Mouse (Mus musculus): ENCODE measurements around the gene Cks1brt.
"Not testable (repeated sequence)": the region's sequence is repeated elsewhere in the genome, so short reads cannot be mapped to it uniquely, and the experiment has no call there.

Gene Cks1brt

DNA sequence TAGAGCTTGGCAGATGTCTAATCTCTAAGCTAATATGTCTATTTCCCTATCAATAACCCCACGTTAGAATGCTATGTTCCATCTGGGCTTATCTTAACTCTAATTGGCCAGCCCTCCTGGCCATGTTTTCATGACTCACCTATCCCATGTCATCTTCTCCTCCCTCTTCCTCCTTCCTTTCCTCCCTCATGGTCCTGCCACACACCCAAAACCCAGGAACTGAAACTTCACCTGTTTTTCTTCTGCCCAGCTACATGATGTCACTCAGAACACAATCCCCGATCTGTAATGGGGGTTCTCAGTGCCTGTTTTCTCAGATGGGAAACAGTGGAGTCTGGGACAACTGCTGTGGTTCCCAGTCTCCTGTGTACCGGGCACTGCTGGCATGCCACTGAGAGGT, at the start of gene Cks1brt:
Gene Cks1brt, plus strand, starts transcription at position 301 of the 400 bp plus-strand sequence.
- DNase-seq (ENCODE audit: low read depth, low spot score) = no peak

DNA sequence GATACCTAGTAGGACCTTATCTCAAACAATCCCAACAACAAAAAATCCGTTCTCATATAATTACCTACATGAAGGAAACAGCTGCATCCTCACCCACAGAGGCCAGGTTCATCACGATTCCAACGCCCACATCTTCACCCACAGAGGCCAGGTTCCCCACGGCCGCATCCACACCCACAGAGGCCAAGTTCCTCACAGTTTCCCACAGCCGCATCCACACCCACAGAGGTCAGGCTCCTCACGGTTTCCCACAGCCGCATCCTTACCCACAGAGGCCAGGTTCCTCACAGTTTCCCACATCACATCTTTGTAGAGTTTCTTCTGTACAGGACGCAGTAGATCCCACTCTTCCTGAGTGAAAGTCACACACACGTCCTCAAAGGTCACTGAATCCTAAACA, 38.5 kb upstream of the Cks1brt start:
- DNase-seq (ENCODE audit: low read depth, low spot score) = no peak

DNA sequence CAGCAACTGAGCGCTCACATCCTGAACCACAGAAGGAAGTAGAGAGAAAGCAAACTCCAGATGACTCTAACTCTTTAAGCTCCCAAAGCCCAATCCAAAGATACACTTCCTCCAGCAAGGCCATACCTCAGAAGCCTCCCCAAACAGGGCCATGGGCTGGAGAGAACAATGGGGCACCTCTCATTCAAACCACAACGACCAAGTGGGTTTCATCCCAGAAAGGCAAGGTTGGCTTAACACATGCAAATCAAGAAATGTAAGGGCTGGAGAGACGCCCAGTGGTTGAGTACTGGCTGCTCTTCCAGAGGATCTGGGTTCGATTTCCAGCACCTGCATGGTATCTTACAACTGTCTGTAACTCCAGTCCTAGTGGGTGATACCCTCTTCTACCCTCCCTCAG, 36.2 kb upstream of the Cks1brt start:
- DNase-seq (ENCODE audit: low read depth, low spot score) = no peak

DNA sequence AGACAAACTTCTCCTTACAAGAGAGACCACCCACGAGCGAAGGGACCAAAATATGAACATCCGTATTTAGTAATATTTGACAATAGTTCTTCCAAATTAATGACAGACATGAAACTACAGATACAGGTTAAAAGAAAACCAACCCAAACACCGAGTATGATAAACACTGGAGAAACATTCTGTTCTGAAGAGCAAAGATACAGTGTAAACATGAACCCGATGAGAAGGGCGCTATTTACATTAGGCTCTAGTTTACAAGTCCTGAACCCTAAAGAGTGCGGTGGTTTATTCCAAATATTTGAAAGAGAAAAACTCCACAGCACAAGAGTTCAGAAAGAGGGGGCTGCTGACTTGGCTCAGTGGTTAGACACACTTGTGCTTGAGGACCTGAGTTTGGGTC, 34.7 kb upstream of the Cks1brt start:
- DNase-seq (ENCODE audit: low read depth, low spot score) = no peak

DNA sequence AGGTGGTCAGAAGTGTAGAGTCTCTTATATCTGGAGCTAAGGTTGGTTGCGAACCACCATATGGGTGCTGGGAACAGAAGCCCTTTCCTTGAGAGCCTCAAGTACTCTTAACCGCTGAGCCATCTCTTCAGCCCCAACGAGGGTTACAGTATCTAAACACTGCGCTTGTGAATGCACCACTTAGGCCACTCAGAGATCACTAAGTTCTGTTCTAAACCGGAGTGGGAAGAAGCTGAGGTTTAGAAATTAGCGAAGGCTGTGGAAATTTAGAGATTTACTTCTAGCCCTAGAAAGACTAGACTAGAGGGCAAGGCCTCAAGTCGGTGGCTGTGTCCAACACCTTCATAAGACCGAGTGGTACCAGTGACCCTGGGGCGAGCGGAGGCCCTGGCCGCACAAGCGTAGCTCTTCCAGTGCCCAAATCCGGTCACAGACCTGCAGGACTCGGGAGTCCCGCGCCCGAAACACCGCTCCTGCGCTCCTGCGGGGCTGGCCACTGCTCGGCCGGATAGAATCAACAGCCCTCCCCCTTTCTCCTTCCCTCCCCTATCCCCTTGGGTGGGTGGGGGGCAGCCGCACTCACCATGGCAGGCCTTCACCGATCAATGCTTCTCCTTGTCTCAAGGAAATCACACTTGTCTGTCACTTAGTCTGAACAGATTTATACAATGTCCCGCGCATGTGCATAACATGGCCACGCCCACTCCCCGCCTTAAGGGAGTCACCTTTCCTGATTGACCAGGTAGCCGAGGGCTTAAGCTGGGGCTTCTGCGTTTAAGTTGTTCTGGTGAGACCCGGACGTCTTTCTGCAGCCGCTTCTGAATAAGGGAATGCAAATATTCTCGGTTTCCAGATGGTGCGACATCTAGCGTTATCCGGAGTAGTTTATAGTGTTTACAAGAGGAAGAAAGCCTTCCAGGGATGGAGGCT, 32.4 kb upstream of the Cks1brt start:
- peak; percentile 77 for DNase-seq (ENCODE audit: low read depth, low spot score)

DNA sequence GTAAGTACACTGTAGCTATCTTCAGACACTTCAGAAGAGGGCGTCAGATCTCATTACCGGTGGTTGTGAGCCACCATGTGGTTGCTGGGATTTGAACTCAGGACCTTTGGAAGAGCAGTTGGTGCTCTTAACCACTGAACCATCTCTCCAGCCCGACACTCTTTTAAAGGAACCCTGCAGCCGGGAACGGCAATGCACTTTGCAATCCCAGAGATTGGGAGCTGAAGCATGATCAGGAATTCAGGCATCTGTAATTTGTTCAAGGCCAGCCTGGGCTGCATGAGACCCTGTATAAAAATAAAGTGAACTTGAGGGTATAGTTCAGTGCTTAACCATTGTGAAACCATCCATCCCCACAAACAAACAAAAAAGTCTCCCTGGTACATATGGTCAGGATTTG, 31.5 kb upstream of the Cks1brt start:
- DNase-seq (ENCODE audit: low read depth, low spot score) = not testable (repeated sequence)

DNA sequence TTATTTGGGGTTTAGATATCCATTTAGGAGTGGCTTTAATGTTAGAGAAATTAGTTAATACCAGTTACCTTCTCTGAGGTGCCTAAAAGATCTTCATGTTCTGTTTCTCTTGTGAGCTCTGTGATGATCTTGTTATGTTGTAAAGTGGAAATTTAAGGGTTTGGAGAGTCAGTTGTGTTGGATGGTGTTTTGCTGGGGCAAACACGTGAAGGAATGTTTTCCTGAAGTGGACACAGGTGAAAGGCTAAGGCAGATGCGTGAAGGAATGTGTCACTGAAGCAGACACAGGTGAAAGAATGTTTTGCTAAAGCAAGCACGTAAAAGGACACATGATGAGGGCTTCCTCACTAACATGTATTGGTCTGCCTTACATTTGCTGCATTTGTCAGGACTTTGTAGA, 28.7 kb upstream of the Cks1brt start, which contains the start of gene Zfp791:
Gene Zfp791, minus strand, starts transcription at position 101 of the 400 bp plus-strand sequence.
- no peak for DNase-seq (ENCODE audit: low read depth, low spot score)

DNA sequence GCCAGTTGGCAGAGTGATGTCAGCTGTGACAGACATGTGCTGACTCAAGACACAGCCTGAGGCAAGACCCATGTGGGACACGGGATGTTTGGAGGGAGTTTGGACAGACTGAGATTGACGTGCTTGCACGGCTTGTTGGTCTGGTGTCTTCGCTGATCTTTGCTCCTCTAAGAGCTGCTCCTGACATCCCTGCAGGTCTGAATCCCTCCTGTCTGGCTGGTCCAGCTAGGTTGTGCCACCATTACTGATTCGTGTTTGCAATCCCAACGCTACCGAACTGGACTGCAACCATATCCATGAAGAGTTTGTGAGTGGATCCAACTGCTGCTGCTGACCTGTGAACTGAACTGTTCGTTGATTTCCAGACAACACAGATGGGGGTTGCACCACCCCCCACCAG, 28.0 kb upstream of the Cks1brt start:
- DNase-seq (ENCODE audit: low read depth, low spot score) = no peak

DNA sequence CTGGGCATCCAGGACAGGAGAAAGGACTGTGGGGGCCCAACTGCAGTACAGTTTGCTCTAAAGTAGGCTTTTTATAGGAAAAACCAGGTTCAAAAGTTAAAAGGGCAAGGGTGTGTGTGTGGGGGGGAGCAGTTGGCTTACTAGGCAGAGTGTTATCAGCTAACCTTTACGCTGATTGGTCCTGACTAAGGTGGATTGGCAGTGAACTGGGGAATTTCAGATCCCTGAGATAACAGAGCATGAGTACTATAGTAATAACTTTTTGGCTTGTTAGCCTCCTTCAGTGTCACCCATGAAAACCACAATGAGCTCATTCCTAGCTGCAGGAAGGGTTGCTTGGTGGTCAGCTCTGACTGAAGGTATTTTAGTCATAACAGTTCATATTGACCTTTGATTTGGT, 19.4 kb upstream of the Cks1brt start:
- no peak for DNase-seq (ENCODE audit: low read depth, low spot score)

DNA sequence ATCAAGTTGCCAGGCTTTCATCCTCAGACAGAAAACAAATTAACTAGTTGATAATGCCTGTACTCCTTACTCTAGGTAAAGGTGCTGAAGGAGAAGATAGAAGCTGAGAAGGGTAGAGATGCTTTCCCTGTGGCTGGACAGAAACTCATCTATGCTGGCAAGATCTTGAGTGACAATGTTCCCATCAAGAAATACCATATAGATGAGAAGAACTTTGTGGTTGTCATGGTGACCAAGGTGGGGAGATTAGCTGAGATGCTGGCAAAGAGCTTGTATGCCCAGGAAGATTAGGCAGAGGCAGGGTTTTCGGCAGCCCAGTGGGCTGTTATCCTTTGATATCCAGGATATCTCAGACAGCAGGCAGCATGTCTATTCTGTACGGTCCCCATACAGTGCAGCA, 16.0 kb upstream of the Cks1brt start:
- DNase-seq (ENCODE audit: low read depth, low spot score) = not testable (repeated sequence)

DNA sequence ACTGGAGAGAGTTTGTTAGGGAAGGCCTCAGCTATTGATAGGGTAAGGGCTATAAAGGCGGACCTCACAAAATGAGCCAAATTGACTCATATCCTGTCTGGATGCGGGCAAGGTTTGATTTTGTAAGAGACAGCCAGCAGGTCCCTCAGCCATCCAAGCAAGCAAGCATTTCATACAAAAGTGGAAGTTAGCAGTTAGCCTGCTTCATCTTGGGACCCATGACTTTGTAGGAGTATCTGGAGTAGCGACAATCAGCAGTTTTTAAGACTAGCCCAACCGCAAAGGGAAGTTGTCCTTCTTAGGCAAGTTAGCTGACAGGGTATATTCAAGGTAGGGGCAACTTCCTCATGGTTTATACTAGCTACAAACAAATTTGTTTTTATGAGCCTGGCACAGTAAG, 9.2 kb upstream of the Cks1brt start:
- DNase-seq (ENCODE audit: low read depth, low spot score) = no peak

DNA sequence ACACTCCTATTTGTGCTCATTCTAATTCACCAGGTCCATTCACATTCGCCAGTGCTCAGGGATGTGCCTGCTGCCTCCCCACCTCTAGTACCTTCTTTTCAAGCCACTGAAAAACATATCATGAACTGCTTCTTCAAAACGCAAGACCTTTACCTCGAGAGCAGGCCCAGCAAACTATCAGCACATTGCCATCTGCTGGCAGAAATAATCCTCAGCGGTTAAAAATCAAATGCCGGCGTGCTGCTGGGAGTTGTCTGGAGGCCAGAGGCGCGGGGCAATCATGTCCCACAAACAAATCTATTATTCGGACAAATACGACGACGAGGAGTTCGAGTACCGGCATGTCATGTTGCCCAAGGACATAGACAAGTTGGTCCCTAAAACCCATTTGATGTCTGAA, 19.6 kb downstream of the Cks1brt start:
- peak; percentile 57 for DNase-seq (ENCODE audit: low read depth, low spot score)

DNA sequence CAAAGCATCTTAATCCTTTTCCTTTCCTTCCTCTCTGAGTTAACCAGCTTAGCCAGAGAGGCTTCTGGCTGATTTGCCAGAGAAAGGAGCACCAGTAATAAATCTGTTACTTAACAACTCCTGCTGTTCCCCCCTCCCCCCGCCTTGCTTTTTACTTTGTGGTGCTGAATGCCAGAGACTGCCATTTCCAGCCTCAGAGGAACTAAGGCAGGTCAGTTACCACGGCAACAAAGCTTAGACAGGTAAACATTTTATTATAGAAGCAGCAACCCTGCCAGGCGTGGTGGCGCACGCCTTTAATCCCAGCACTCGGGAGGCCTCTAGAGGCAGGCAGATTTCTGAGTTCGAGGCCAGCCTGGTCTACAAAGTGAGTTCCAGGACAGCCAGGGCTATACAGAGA, 24.2 kb downstream of the Cks1brt start:
- DNase-seq (ENCODE audit: low read depth, low spot score) = no peak

DNA sequence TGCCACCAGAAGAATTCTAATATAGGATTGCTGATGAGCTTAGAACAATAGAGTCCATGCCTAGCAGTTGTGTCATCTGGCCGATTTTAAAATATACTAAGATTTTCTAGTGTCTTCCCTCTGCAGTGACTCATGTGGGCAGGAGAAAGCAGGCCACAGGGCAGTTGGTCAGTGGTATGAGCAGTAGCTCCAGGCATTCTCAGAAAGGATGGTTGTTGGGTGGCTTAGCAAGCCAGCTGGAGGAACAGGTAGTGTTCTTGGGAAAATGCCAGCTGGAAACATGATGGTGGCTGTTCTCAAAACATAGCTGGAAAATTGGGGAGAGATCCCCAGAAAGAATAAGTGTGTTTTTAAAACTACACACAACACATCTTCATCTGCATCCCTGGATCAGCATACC, 40.6 kb downstream of the Cks1brt start:
- no peak for DNase-seq (ENCODE audit: low read depth, low spot score)

DNA sequence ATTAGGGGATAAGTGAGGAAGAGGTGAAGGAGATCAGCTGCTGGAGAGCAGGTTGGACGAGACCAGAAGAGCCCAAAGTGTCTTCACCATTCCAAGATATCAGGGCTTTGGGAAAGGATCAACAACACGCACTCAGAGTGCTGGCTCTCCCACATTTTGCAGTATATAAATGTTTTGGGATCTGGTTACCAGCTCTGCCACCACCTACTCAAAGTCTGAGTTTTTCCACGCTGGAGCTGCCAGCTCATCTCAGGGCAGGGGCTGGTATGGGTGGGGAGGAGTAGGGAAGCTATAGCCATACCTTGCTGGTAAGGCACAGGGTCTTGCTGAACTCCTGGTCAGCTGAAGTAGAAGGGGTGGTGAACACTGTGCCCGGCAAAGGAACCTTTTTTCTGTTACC, 68.5 kb downstream of the Cks1brt start:
- DNase-seq (ENCODE audit: low read depth, low spot score) = no peak

DNA sequence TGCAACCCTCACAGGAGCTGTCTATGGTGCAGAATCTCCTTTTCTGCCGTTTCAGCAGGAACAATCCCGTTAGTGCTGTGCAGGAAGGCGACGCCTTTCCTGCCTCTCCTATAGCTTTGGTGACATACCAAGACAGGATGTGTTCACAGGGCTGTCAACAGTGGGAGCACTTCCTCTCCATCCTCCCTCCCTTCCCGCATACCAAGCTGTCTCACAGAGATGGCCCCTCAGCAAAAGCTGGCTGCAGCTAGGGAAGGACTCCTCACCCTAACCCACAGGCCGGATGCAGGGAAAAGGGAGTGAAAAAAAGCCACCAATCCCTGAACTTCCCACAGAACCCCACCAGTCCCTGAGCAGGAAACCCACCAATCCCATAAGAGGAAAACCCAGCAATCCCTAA, 69.3 kb downstream of the Cks1brt start:
- no peak for DNase-seq (ENCODE audit: low read depth, low spot score)

Data from A20 (cell line).